8 mouse cellular contexts compared by ENCODE assay signal in the genomic region with DNA sequence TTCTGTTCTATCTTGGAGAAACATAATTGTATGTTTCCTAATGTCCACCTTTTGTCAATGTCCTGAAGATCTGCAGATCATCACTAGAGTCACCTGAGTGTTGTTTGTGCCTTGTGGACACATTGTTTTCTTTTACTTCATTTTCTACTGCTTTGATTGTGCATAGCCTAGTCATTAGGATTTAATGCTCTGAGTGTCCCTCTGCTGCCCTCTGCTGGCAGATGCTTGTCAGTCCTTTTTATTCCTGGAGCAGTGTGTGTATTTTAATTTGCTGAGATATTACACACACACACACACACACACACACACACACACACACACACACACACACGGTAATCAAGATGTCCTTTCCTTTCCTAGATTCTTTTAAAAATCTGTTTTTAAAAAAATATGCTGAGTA. TPM values are rescaled to one million over a fixed set of nuclear protein-coding genes. Genes with fewer than 3 reads are reported as not detected.
DNase-seq lines count a peak whose midpoint lies in the region; ATAC-seq and TF ChIP-seq lines count a peak whose summit lies in the region.
"Had no signal": no experiment of that assay in that cellular context is flagged by ENCODE, and none has a peak within 500 bp of the region (broad histone marks: within the 10 kb centered on the region; RNA-seq: fewer than 3 reads in every experiment).

No protein-coding gene starts in this region.

- H3K4me3 ChIP-seq in ES-E14 (ENCODE audit: insufficient read depth in 1 of 2, low read depth in 1 of 2, low read length in 2 of 2, poor library complexity in 1 of 2, severe bottlenecking in 1 of 2): no peak overlapping the region
- H3K4me3 ChIP-seq: midbrain, embryonic 12.5 days had no signal

- no peaks in the 10 kb centered on the region; a peak in 1 of 4 replicates for H3K4me1 ChIP-seq in ES-E14 (ENCODE audit: control insufficient read depth in 2 of 2, insufficient read depth in 2 of 2, low read length in 2 of 2, poor library complexity in 1 of 2)
- H3K4me1 ChIP-seq: midbrain, embryonic 12.5 days had no signal

- in situ Hi-C loops in ES-E14 (cut with MboI; ENCODE audit: low sequenced_read_pairs in 2 of 2, unreplicated experiment in 2 of 2): no loop called here

- peaks cover 23% of the 10 kb centered on the region for H3K36me3 ChIP-seq in ES-E14 (ENCODE audit: control insufficient read depth, insufficient read depth, low read length, poor library complexity, severe bottlenecking)

- H3K9ac ChIP-seq in ES-E14 (ENCODE audit: insufficient read depth, low read depth, low read length, poor library complexity, severe bottlenecking): no peak overlapping the region
- H3K9ac ChIP-seq: midbrain, embryonic 12.5 days had no signal

- H3K9me3 ChIP-seq in ES-E14 (ENCODE audit: control insufficient read depth, insufficient read depth, low read depth, low read length): no peaks in the 10 kb centered on the region
- H3K9me3 ChIP-seq: midbrain, embryonic 12.5 days had no signal

- DNase-seq in ES-E14 (ENCODE audit: low read depth, low spot score): peak; percentile 76
- DNase-seq in adrenal gland, adult 18-20 months (ENCODE audit: low spot score in 2 of 2): peak; percentile 80 to 87
- DNase-seq in embryo, embryonic 10 days (ENCODE audit: low spot score): peak; percentile 91
- DNase-seq in layer of hippocampus, adult 9-10 months (ENCODE audit: low spot score): peak; percentile 79
- DNase-seq in lung, postnatal 25 days (ENCODE audit: low spot score): peak; percentile 81
- peak; percentile 62 for DNase-seq in spleen, adult 12 weeks (ENCODE audit: low spot score)

- peak; percentile 83 for ATAC-seq in granulocyte monocyte progenitor cell, adult 5-6 weeks (replicated peaks; ENCODE audit: poor library complexity, severe bottlenecking)

- no peak overlapping the region for H3K27ac ChIP-seq in ES-E14 (ENCODE audit: insufficient read depth, low read depth, low read length, poor library complexity, severe bottlenecking)
- H3K27ac ChIP-seq: midbrain, embryonic 12.5 days had no signal

TF ChIP-seq in ES-E14, 5 proteins besides CTCF, POLR2A, EP300 and RAD21:
- TF ChIP-seq ZNF384 (IDR thresholded peaks at IDR 0.05; ENCODE audit: low read depth, low read length) (no peak), ZC3H11A (IDR thresholded peaks at IDR 0.05; ENCODE audit: borderline replicate concordance, low read depth, low read length) (peak; percentile 29; the same call in 1 of the 2 replicates)

RNA-seq across cellular contexts. Expression of a gene that starts 59.8 kb away (rescaled TPM):
- total RNA-seq in ES-E14 (2012; rRNA removed): 30.5 TPM in 2 replicates
- total RNA-seq in adrenal gland, adult 18-20 months (2021): 10 to 100 TPM; 35.2 to 36.6 TPM
- total RNA-seq in granulocyte monocyte progenitor cell, adult 5-6 weeks (2014; fragmentation: Nextera tagmentation): 26.2 and 27.0 TPM in 2 replicates
- total RNA-seq in granulocyte monocyte progenitor cell, adult 5-6 weeks (2017): 34.9 and 35.5 TPM in 2 replicates
